Mouse (Mus musculus) erythroblast, embryonic 14.5 days (primary cell): ENCODE data around the gene Rln1. TPM values are rescaled to one million over a fixed set of nuclear protein-coding genes. Genes with fewer than 3 reads are reported as not detected.

Experiments used
- H3K27me3 ChIP-seq: 2 replicates; pipeline ENCODE4 v1.6.1; 2012; ENCODE audit warnings: inconsistent platforms; ENCODE audit not compliant: control insufficient read depth
- H3K36me3 ChIP-seq: 2 replicates; pipeline ENCODE4 v1.6.1; 2012; ENCODE audit warnings: mild to moderate bottlenecking, inconsistent platforms; ENCODE audit not compliant: control insufficient read depth
- H3K4me1 ChIP-seq: 2 replicates; pipeline ENCODE4 v1.6.1; 2012; ENCODE audit warnings: inconsistent platforms; ENCODE audit not compliant: control insufficient read depth
- H3K4me3 ChIP-seq: replicated peaks from 2 replicates; pipeline ENCODE3; 2012; ENCODE audit warnings: moderate library complexity, mild to moderate bottlenecking, inconsistent platforms
- H3K9me3 ChIP-seq: 2 replicates; pipeline ENCODE4 v1.6.1; 2012; ENCODE audit warnings: low read length, inconsistent platforms, mixed read lengths; ENCODE audit not compliant: control insufficient read depth
- GATA1 ChIP-seq: IDR thresholded peaks from 2 replicates; pipeline ENCODE4 v1.6.1; 2012; ENCODE audit warnings: low read length, inconsistent platforms, mixed read lengths
- TAL1 ChIP-seq: IDR thresholded peaks from 3 replicates; pipeline ENCODE4 v1.6.1; 2012; ENCODE audit warnings: low read length, inconsistent platforms, mixed read lengths
- polyA plus RNA-seq: library from polyadenylated mRNA; stranded (reverse); fragments of >175 nt; gene quantifications from 2 replicates; pipeline ENCODE4 v1.2.3, GENCODE M21; 2012

Rln1 gene
- polyA plus RNA-seq, 1 experiment, result not detected

DNA sequence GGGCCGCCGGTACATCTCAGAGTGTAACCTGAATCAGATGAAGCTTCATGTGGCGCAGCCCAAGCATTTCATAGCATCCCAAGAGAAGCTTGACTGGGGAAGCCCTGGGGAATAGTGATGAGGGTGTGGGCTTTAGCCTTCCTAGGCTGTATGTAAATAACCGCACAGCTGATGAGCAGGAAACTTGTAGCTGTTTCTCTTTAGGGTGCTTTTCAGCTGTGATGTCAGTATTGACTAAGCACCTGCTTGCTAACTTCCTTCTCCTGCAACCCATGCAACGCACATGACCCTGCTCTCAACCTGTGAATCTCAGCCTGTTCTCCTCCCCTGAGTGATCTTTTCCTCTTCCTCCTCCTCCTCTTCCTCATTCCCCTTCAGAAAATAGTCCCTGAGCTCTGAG is 29.6 kb upstream of the Rln1 start:
- Histone ChIP-seq H3K36me3 (peaks cover 3% of the 10 kb centered on the region), H3K4me3 (no peak overlapping the region), H3K27me3 (no peaks in the 10 kb centered on the region), H3K4me1 (peaks cover 57% of the 10 kb centered on the region), H3K9me3 (no peaks in the 10 kb centered on the region)
- TF ChIP-seq GATA1, result no peak
- no peak for TF ChIP-seq TAL1

DNA sequence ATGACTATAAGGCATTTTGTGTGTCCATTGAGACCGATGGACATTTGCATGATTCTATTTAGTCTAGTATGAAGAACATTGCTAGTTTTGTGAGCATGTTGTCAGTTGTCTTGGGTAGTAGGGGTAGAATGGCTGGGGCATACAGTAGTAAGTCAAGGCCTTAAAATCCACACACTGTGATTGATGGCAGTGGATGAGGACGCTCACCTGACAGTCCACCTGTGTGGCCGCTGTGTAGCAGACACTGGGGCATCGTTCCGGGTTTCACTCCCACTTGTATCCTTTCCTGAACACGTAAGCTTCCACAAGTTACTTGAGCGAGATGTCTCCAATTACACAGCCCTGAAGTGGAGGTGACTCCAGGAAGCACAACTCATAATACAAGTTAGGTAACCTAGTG is 29.1 kb upstream of the Rln1 start:
- Histone ChIP-seq H3K36me3 (peaks cover 8% of the 10 kb centered on the region), H3K9me3 (no peaks in the 10 kb centered on the region), H3K4me3 (no peak overlapping the region), H3K27me3 (no peaks in the 10 kb centered on the region), H3K4me1 (peaks cover 53% of the 10 kb centered on the region)
- no peak for TF ChIP-seq GATA1
- TF ChIP-seq TAL1, result no peak

DNA sequence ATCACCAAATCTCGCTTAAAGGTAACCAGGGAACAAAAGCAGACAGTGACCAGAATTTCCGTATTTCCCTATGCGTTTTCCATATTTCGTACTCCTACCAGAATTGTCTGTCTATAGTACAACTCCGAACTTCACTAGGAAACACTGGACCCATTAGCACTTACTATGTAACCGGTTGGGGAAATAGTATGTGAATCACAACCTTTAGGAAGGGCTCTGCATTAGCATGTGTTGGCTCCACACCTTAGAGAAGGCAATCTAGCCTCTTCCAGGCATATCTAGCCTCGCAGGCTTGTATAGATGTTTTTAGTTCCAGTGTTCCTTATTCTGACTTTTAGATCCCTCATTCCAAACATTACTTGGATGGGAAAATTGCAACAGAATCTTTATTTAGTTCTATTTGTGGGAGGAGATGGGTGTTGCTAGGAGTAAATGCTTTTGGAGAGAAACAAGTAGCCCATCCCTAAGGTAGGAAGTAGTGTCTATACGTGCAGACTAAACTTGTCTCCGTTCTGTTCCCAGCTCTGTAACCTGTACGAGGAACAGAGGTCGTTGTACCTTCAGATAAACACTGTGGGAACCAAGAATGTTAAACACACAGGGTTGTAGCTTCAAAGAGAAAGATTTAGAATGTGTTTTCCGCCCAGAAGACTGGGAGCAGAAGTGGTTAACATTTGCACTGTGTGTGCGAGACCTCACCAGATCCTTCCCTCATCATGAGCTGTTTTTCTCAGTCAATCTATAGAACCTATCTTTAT is 27.9 kb upstream of the Rln1 start:
- Histone ChIP-seq H3K4me3 (peak overlapping the region; percentile 80), H3K4me1 (peaks cover 48% of the 10 kb centered on the region), H3K27me3 (no peaks in the 10 kb centered on the region), H3K9me3 (no peaks in the 10 kb centered on the region), H3K36me3 (peaks cover 10% of the 10 kb centered on the region)
- TF ChIP-seq GATA1, result no peak
- TF ChIP-seq TAL1, result no peak

DNA sequence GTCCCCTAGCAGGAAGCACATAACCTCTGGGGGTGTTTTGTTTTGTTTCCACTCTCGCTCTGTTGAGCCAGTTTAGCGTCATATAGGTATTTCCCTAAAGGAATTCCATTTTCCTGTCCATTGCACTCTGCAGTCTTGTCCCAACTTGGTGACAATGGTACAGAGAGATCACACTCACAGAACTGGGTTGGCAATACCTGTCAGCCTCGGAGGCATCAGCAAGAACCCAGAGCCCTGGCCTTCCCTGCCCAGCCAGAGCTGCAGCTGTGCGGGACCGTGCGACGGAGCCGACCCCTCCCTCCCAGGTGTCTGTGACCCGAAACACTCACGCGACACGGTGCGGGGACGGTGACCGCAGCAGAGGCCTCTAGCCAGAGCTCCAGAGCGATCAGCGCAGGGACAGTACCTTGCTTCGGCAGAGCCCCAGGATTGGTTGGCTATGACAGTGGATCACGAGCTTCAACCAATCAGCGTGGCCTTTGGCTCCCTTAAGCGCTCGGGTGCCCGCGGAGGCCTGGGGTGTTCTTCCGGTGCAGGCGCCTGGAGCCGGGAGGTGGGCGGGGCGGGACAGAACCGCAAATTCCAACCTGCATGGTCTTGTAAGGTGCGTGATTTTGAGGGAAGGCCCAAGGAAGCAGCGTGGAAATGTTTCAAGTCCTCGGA is 27.1 kb upstream of the Rln1 start:
- peaks cover 10% of the 10 kb centered on the region for H3K36me3 ChIP-seq
- H3K9me3 ChIP-seq, result no peaks in the 10 kb centered on the region
- H3K27me3 ChIP-seq, result no peaks in the 10 kb centered on the region
- TF ChIP-seq GATA1, result no peak
- no peak for TF ChIP-seq TAL1
- H3K4me1 ChIP-seq, result peaks cover 42% of the 10 kb centered on the region
- peak overlapping the region; percentile 80 for H3K4me3 ChIP-seq

DNA sequence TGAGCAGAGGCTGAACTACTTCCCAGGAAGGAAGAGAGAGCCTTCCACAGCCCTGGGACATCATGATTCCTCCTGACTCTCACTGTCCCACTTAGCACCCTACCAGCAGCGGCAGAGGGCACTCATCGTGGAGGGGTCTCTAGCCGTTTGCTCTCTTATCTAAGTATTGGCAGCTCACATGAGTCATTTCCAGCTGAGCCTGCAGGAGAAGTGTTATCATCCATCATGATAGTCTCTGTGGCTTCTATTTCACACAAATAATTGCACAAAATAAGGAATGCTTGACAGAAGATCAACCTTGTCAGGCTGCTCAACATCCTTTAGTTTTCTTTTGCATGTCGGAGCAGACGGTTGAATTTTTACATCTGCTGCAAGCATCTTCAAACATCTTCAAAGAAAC is 25.8 kb upstream of the Rln1 start:
- Histone ChIP-seq H3K4me1 (peaks cover 37% of the 10 kb centered on the region), H3K9me3 (no peaks in the 10 kb centered on the region), H3K4me3 (no peak overlapping the region), H3K27me3 (no peaks in the 10 kb centered on the region), H3K36me3 (peaks cover 16% of the 10 kb centered on the region)
- TF ChIP-seq TAL1 (no peak), GATA1 (no peak)

DNA sequence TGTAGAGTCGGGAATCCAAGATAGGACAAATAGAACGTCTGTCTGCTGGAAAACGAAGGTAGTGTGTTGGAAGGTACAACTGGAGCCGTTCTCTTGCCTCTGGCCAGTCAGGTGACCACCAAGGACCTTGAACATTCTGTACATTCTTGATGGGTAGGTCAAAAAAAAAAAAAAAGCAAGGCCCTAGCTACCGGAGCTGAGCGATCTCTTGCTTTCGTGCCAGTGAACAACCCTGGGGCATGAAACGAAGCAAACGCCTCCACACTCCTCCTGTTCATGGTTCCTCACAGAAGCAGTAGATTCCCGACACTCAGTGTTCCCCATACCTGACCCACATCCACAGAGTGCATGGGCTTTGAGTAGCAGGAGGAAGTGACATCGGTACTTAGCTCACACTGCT is 21.8 kb upstream of the Rln1 start:
- Histone ChIP-seq H3K27me3 (no peaks in the 10 kb centered on the region), H3K4me1 (peaks cover 25% of the 10 kb centered on the region), H3K36me3 (peaks cover 16% of the 10 kb centered on the region), H3K4me3 (no peak overlapping the region), H3K9me3 (no peaks in the 10 kb centered on the region)
- TF ChIP-seq TAL1 (no peak), GATA1 (no peak)

DNA sequence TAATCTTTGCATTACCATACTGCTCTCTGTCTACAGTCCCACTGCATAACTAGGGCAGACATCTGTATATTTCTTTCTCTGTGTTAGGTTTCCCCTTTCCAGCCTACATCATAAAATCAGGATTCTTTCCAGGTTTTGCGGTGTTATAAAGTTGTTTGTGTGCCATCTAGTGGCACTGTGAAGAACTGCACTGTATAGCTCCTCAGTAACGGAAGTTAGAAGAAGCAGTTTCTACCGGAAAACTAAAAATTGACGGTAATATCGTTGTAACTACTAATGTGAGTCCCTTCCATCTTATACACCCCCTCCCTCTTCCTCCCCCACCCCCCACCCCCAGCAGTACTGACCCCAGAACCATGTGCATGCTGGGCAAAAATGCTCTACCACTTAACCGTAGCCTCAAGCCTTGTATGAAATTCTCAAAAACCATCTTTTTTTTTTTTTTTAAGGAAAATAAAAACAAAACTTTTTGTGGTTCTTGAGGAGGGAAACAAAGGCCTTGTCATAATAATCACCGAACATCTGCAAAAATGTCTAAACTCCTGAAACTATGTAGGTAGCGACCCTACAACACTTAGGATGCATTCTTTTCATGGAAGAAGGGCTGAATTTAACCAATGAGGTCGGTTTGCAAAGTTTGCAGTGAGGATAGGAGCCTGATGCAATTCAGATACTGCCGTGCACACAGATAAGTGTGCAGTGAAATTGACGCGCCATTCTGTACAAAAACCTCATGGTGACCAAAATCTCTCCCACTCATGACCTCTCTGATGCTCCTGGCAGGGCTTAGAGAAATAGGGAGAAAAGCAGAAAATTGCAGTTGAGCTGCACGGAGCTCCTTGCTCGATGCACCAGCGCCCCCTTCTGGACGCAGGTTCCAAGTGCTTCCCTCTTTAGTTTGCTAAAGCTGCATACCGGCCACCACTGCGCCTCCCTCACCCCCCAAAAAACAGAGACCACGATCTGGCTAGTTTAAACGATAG is 20.7 kb upstream of the Rln1 start:
- Histone ChIP-seq H3K4me3 (peak overlapping the region; percentile 62), H3K36me3 (peaks cover 16% of the 10 kb centered on the region)
- TF ChIP-seq TAL1, result no peak
- no peak for TF ChIP-seq GATA1

DNA sequence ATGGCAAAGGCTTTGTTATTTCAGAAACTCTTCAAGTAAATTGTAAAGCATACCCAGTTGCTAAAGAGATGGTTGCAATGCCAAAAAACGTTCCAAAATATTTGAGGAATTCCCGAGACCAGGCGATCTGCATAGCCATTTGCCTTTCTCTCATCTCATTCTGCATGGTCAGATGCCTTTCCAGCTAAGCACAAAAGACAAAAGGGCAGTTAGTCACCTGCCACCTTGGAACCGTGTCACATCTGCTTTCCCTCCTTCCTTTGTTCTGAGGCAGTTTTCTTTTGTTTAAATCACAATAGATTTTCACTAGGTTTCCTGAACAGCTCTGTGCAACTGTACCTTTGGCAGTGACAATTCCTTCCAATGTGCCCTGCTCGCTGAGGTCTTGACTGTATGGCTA is 16.5 kb upstream of the Rln1 start:
- Histone ChIP-seq H3K27me3 (no peaks in the 10 kb centered on the region), H3K4me3 (no peak overlapping the region), H3K9me3 (no peaks in the 10 kb centered on the region), H3K36me3 (peaks cover 5% of the 10 kb centered on the region), H3K4me1 (peaks cover 10% of the 10 kb centered on the region)
- no peak for TF ChIP-seq GATA1
- no peak for TF ChIP-seq TAL1

More for the DNA sequence above, 20.7 kb upstream of the Rln1 start:
- H3K4me1 ChIP-seq, result peaks cover 14% of the 10 kb centered on the region
- no peaks in the 10 kb centered on the region for H3K27me3 ChIP-seq
- H3K9me3 ChIP-seq, result no peaks in the 10 kb centered on the region
